11 mouse cellular contexts compared by ENCODE assay signal in genomic region chr3:52956236-52956635, GRCm38 (mm10).
A peak's percentile ranks its signal among the peaks of the same experiment; 100 is the strongest.
DNase-seq lines count a peak whose midpoint lies in the region; ATAC-seq lines count a peak whose summit lies in the region.
"Had no signal": no experiment of that assay in that cellular context is flagged by ENCODE, and none has a peak within 500 bp of the region (broad histone marks: within the 10 kb centered on the region; RNA-seq: fewer than 3 reads in every experiment).

No protein-coding gene starts in this region.

- H3K9me3 ChIP-seq in kidney, embryonic 14.5 days (ENCODE audit: control insufficient read depth, low read length) = no peaks in the 10 kb centered on the region; the same call in 1 of the 2 replicates

- H3K4me2 ChIP-seq in kidney, embryonic 14.5 days (replicated peaks; ENCODE audit: low read depth, low read length) = no peak overlapping the region

- H3K4me3 ChIP-seq in kidney, embryonic 14.5 days (ENCODE audit: low read length) = no peak overlapping the region

- DNase-seq in kidney, adult 11 months = peak; percentile 11
- no peak for DNase-seq in kidney, adult 18-20 months
- DNase-seq in CD4-positive helper T cell, adult 2 months (ENCODE audit: low read depth, low spot score) = peak; percentile 7
- peak; percentile 93 for DNase-seq in R1 (ENCODE audit: low read depth, low spot score)
- DNase-seq in right cerebral cortex, adult 18-20 months = no peak
- DNase-seq in retina, postnatal 1 day = no peak
- DNase-seq: cerebellum, postnatal 25 days had no signal

- no peaks in the 10 kb centered on the region for H3K27me3 ChIP-seq in kidney, embryonic 14.5 days (ENCODE audit: control insufficient read depth, insufficient read depth, low read length)
- H3K27me3 ChIP-seq: CH12.LX had no signal

- peaks cover 16% of the 10 kb centered on the region; the same call in 1 of the 2 replicates for H3K4me1 ChIP-seq in kidney, embryonic 14.5 days (ENCODE audit: control insufficient read depth, insufficient read depth, low read length)

- H3K27ac ChIP-seq in kidney, embryonic 14.5 days (ENCODE audit: low read depth, low read length) = peak overlapping the region; percentile 84

- 73% methylated on average over 11 of the region's 11 CpGs for WGBS in kidney, embryonic 14.5 days

- no peak overlapping the region for H3K9ac ChIP-seq in kidney, embryonic 14.5 days (ENCODE audit: low read depth, low read length)
- H3K9ac ChIP-seq: liver, postnatal 0 days had no signal

- no peak for ATAC-seq in kidney, embryonic 14.5 days (ENCODE audit: low FRiP score, low TSS enrichment)
- ATAC-seq in erythroid progenitor cell, adult 5-6 weeks (replicated peaks; ENCODE audit: low FRiP score, poor library complexity, severe bottlenecking) = no peak

- no peaks in the 10 kb centered on the region for H3K36me3 ChIP-seq in kidney, embryonic 14.5 days (ENCODE audit: control insufficient read depth, insufficient read depth, low read length)

Comparison
In these comparisons a context has a peak if more than half of its experiments do, and no peak if none do; other contexts are left out.
1. DNase-seq: peak in kidney, adult 11 months (single experiment), CD4-positive helper T cell, adult 2 months (single experiment) and R1 (single experiment); none in kidney, adult 18-20 months (single experiment), right cerebral cortex, adult 18-20 months (single experiment) and retina, postnatal 1 day (single experiment).